Mouse (Mus musculus) liver, embryonic 16.5 days (tissue): ENCODE measurements around the gene Hist1h3d. TPM values are rescaled to one million over a fixed set of nuclear protein-coding genes. Genes with fewer than 3 reads are reported as not detected.
"Not testable (repeated sequence)": the region's sequence is repeated elsewhere in the genome, so short reads cannot be mapped to it uniquely, and the experiment has no call there.

Experiments used
- ATAC-seq: fragments of 200-750 bp; cut with Nextera tagmentation; 2 replicates; pipeline ENCODE4 v1.8.0; 2017; ENCODE audit warnings: low read depth, mild to moderate bottlenecking, moderate number of reproducible peaks, moderate library complexity
- H3K27ac ChIP-seq: fragments of 300-500 bp; sonication (generic); 2 replicates; pipeline ENCODE4 v1.5.1; 2014; ENCODE audit warnings: mild to moderate bottlenecking, low read length
- H3K27me3 ChIP-seq: fragments of 300-500 bp; sonication (generic); 2 replicates; pipeline ENCODE4 v1.6.1; 2014; ENCODE audit warnings: low read depth, low read length, mixed read lengths; ENCODE audit not compliant: control insufficient read depth, insufficient read depth
- H3K36me3 ChIP-seq: fragments of 300-500 bp; sonication (generic); 2 replicates; pipeline ENCODE4 v1.6.1; 2014; ENCODE audit warnings: mild to moderate bottlenecking; ENCODE audit not compliant: control insufficient read depth, insufficient read depth
- H3K4me1 ChIP-seq: fragments of 300-500 bp; sonication (generic); 2 replicates; pipeline ENCODE4 v1.6.1; 2014; ENCODE audit warnings: low read depth, low read length, mixed read lengths; ENCODE audit not compliant: control insufficient read depth
- H3K4me2 ChIP-seq: fragments of 300-500 bp; sonication (generic); 2 replicates; pipeline ENCODE4 v1.6.1; 2014; ENCODE audit warnings: low read depth, low read length, mixed read lengths
- H3K4me3 ChIP-seq: fragments of 300-500 bp; sonication (generic); 2 replicates; pipeline ENCODE4 v1.5.1; 2014; ENCODE audit warnings: low read depth, mild to moderate bottlenecking, low read length
- H3K9ac ChIP-seq: fragments of 300-500 bp; sonication (generic); 2 replicates; pipeline ENCODE4 v1.6.1; 2014; ENCODE audit warnings: low read depth, low read length
- H3K9me3 ChIP-seq: fragments of 300-500 bp; sonication (generic); replicated peaks from 2 replicates; pipeline ENCODE4 v1.6.1; 2016; ENCODE audit warnings: low read length; ENCODE audit not compliant: control insufficient read depth
- WGBS: fragments of 180-500 bp; shearing (Covaris S2); extraction: QIAGEN DNeasy Blood & Tissue Kit; methylation state at CpG from one replicate; pipeline ENCODE4 v1.1.7; 2014; ENCODE audit not compliant: insufficient replicate concordance; 5-methylcytosine and 5-hydroxymethylcytosine counted together
- polyA plus RNA-seq: library from polyadenylated mRNA; unstranded; fragments of >200 nt; fragmentation: Nextera tagmentation; extraction: Ambion mirVana; gene quantifications from 2 replicates; pipeline ENCODE4 v1.2.1, GENCODE M21; 2015

Gene Hist1h3d
- polyA plus RNA-seq, 1 experiment from 2014 or later = 7.7 TPM

DNA sequence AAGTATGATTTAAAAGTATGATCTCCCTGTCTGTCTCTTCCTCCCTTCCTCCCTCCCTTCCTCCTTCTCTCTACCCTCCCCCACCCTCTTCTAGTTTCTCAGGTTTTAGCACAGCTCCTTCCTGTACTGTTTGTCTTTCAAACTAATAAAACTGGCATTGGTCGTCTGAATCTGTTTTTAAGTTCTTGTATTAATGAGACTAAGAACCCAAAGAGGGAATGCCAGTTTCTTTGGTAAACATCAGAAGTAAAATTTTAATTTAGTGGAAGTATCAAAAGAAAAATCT lies 11.3 kb downstream of the Hist1h3d start:
- no peaks in the 10 kb centered on the region for H3K9me3 ChIP-seq
- H3K36me3 ChIP-seq = no peaks in the 10 kb centered on the region
- H3K27me3 ChIP-seq = no peaks in the 10 kb centered on the region
- peak overlapping the region; percentile 90 for H3K27ac ChIP-seq
- peak overlapping the region; percentile 66 for H3K4me2 ChIP-seq
- H3K4me3 ChIP-seq = peak overlapping the region; percentile 46
- peaks cover 23% of the 10 kb centered on the region for H3K4me1 ChIP-seq
- H3K9ac ChIP-seq = peak overlapping the region; percentile 59
- 13% methylated on average over 1 of the region's 1 CpGs for WGBS
- no peak for ATAC-seq

DNA sequence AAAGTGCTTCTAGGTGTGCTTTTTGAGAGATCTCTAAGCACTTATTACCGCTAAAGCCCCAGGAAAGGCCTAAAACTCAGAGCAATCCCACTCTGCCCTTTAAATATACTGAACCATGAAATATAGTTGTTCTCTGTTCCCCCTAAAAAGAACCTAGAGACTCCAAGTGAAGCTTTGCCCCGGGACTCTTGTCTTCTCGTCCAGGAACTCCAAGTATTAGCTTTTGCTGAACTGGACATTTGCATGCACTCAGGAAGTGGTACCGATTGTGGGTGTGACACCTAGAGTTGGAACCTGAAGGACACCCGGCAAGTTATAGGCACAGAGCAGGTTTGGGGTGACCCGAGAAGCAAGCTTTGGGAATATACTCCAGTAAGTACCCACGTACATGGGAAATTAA lies 15.6 kb downstream of the Hist1h3d start:
- Histone ChIP-seq H3K9ac (no peak overlapping the region), H3K9me3 (no peaks in the 10 kb centered on the region), H3K36me3 (no peaks in the 10 kb centered on the region), H3K27ac (no peak overlapping the region), H3K27me3 (no peaks in the 10 kb centered on the region), H3K4me3 (no peak overlapping the region), H3K4me2 (no peak overlapping the region), H3K4me1 (peaks cover 29% of the 10 kb centered on the region)
- no peak for ATAC-seq
- WGBS = 90% methylated on average over 7 of the region's 7 CpGs

DNA sequence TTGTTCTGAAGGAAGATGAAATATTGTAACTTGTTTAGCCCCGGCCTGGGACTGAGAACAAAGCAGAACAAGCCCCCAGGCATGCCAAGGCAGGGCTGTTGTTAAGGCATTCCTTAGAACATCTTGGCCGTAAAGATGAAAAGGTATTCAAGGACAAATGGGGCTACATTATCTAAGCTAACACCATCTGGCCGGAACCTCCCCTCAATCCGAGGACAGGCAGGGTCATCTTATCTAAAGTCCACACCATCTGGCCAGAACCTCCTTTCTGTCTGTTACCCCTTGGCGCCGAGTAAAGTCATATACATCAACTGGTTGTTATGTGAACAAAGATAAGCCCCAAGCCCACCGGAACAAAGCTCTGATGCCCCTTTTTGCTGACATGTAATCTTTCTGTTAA lies 16.3 kb downstream of the Hist1h3d start:
- not testable (repeated sequence) for H3K27ac ChIP-seq, H3K27me3 ChIP-seq, H3K9me3 ChIP-seq, H3K36me3 ChIP-seq, H3K4me3 ChIP-seq, H3K4me2 ChIP-seq, H3K9ac ChIP-seq, ATAC-seq
- H3K4me1 ChIP-seq = peaks cover 34% of the 10 kb centered on the region
- WGBS = 59% methylated on average over 7 of the region's 7 CpGs

GRCm38 (mm10) chr13:23592614-23593013 lies 17.1 kb downstream of the Hist1h3d start:
- Histone ChIP-seq H3K27me3 (no peaks in the 10 kb centered on the region), H3K36me3 (no peaks in the 10 kb centered on the region), H3K27ac (no peak overlapping the region), H3K4me2 (no peak overlapping the region), H3K9me3 (no peaks in the 10 kb centered on the region), H3K4me3 (no peak overlapping the region), H3K9ac (no peak overlapping the region), H3K4me1 (peaks cover 37% of the 10 kb centered on the region)
- 73% methylated on average over 7 of the region's 7 CpGs for WGBS
- no peak for ATAC-seq

- H3K4me1 ChIP-seq = peaks cover 40% of the 10 kb centered on the region
- ATAC-seq = peak; percentile 39; the same call in 1 of the 2 replicates
Observed at GRCm38 (mm10) chr13:23593051-23593770, 17.6 kb downstream of the Hist1h3d start.

DNA sequence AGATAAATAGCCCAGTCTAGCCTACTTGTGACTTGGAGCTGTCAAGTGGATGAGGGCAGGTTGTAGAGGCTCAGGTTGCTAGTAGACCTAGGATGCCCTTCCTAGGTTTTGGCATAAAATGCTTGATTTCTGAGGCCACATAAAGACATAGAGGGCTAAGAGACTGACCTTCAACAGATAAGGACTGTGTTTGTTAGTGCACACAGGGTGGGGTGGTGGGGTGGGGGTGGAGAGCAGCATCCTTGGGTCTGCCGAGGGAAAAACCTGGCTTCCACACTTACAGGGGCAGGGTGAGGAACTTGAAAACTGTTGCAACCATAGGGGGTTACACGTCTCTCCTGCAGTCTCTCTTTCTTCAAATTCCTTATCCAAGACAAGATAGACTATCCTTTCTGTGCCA lies 19.6 kb downstream of the Hist1h3d start:
- Histone ChIP-seq H3K4me3 (0 out of 2 replicates have a peak overlapping the region, but pooled peaks have one; percentile 5), H3K27ac (peak overlapping the region; percentile 93), H3K9ac (peak overlapping the region; percentile 54), H3K4me2 (peak overlapping the region; percentile 46), H3K4me1 (peaks cover 40% of the 10 kb centered on the region), H3K27me3 (no peaks in the 10 kb centered on the region), H3K9me3 (no peaks in the 10 kb centered on the region), H3K36me3 (no peaks in the 10 kb centered on the region)
- 20% methylated on average over 2 of the region's 2 CpGs for WGBS
- ATAC-seq = peak; percentile 45

More at GRCm38 (mm10) chr13:23593051-23593770, 17.6 kb downstream of the Hist1h3d start:
- 13% methylated on average over 5 of the region's 5 CpGs for WGBS
- no peaks in the 10 kb centered on the region for H3K36me3 ChIP-seq
- peak overlapping the region; percentile 77 for H3K27ac ChIP-seq
- H3K9ac ChIP-seq = peak overlapping the region; percentile 44
- no peak overlapping the region for H3K4me3 ChIP-seq
- H3K27me3 ChIP-seq = no peaks in the 10 kb centered on the region
- H3K4me2 ChIP-seq = peak overlapping the region; percentile 28; the same call in 1 of the 2 replicates
- H3K9me3 ChIP-seq = no peaks in the 10 kb centered on the region

- 27% methylated on average over 7 of the region's 7 CpGs for WGBS
- peak; percentile 95 for ATAC-seq
- no peaks in the 10 kb centered on the region for H3K27me3 ChIP-seq
- H3K9ac ChIP-seq = peak overlapping the region; percentile 54
- H3K4me2 ChIP-seq = peak overlapping the region; percentile 46
- H3K4me3 ChIP-seq = peak overlapping the region; percentile 9; the same call in 1 of the 2 replicates
- no peaks in the 10 kb centered on the region for H3K36me3 ChIP-seq
- no peaks in the 10 kb centered on the region for H3K9me3 ChIP-seq
- H3K27ac ChIP-seq = peak overlapping the region; percentile 93
- H3K4me1 ChIP-seq = peaks cover 40% of the 10 kb centered on the region
Observed at GRCm38 (mm10) chr13:23595622-23596372, 20.2 kb downstream of the Hist1h3d start.

DNA sequence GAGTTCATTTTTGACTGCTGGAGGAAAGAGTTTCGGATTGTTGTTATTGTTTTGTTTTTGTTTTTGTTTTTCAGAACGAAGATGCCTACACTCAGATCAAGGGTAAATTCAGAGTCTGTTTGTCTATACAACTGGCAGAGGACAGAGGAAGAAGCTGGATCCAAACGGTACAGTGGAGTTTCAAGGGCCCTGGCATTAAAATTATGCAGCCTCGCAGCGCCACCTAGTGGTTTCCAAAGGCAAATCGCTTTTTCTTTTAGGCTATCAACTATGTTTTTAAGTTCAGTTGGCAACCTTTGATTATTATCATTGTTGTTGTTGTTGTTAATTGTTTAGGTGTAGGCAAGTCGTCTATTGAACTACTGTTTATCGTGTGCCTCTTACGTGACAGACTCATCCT lies 22.4 kb downstream of the Hist1h3d start:
- 5% methylated on average over 9 of the region's 9 CpGs for WGBS
- H3K4me2 ChIP-seq = 0 out of 2 replicates have a peak overlapping the region, but pooled peaks have one; percentile 14
- H3K36me3 ChIP-seq = no peaks in the 10 kb centered on the region
- ATAC-seq = no peak
- no peak overlapping the region for H3K4me3 ChIP-seq
- peak overlapping the region; percentile 51 for H3K27ac ChIP-seq
- peaks cover 38% of the 10 kb centered on the region for H3K4me1 ChIP-seq
- peak overlapping the region; percentile 30; the same call in 1 of the 2 replicates for H3K9ac ChIP-seq
- no peaks in the 10 kb centered on the region for H3K27me3 ChIP-seq
- H3K9me3 ChIP-seq = no peaks in the 10 kb centered on the region

GRCm38 (mm10) chr13:23603182-23603699 lies 27.7 kb downstream of the Hist1h3d start:
- Histone ChIP-seq H3K9ac (peak overlapping the region; percentile 33; the same call in 1 of the 2 replicates), H3K27ac (no peak overlapping the region), H3K4me3 (no peak overlapping the region), H3K36me3 (no peaks in the 10 kb centered on the region), H3K9me3 (no peaks in the 10 kb centered on the region), H3K4me1 (peaks cover 4% of the 10 kb centered on the region), H3K27me3 (no peaks in the 10 kb centered on the region), H3K4me2 (no peak overlapping the region)
- 40% methylated on average over 7 of the region's 7 CpGs for WGBS
- ATAC-seq = no peak
